Mouse (Mus musculus): ENCODE data around the gene Zfp385b. TPM values are rescaled to one million over a fixed set of nuclear protein-coding genes. Genes with fewer than 3 reads are reported as not detected.
A peak's percentile ranks its signal among the peaks of the same experiment; 100 is the strongest.

The Zfp385b gene
- polyA plus RNA-seq, 1 experiment, result 66.9 TPM

- H3K4me1 ChIP-seq (ENCODE audit: control insufficient read depth, insufficient read depth, low read length), result peaks cover 16% of the 10 kb centered on the region
- peak in 1 of 2 experiments; percentile 26 for DNase-seq
- H3K27ac ChIP-seq (ENCODE audit: insufficient read depth, low read length), result no peak overlapping the region; the same call in 1 of the 2 replicates
- no peaks in the 10 kb centered on the region for H3K27me3 ChIP-seq (ENCODE audit: control insufficient read depth, insufficient read depth, low read length)
- 58% methylated on average over 7 of the region's 7 CpGs for WGBS
- TF ChIP-seq CTCF (IDR thresholded peaks at IDR 0.05; ENCODE audit: borderline replicate concordance, insufficient read depth, low read depth, low read length) (no peak), POLR2A (IDR thresholded peaks at IDR 0.05; ENCODE audit: borderline replicate concordance, insufficient read depth, low read length) (no peak)
- H3K4me3 ChIP-seq (replicated peaks; ENCODE audit: insufficient read depth, low read depth, low read length), result no peak overlapping the region
Measured at GRCm38 (mm10) chr2:77515011-77515410, 304.4 kb downstream of the Zfp385b start.

GRCm38 (mm10) chr2:77514476-77514875, 305.0 kb downstream of the Zfp385b start:
- TF ChIP-seq POLR2A (IDR thresholded peaks at IDR 0.05; ENCODE audit: borderline replicate concordance, insufficient read depth, low read length) (no peak), CTCF (IDR thresholded peaks at IDR 0.05; ENCODE audit: borderline replicate concordance, insufficient read depth, low read depth, low read length) (no peak)
- H3K27ac ChIP-seq (ENCODE audit: insufficient read depth, low read length), result no peak overlapping the region
- WGBS, result 14% methylated on average over 4 of the region's 4 CpGs
- H3K4me3 ChIP-seq (replicated peaks; ENCODE audit: insufficient read depth, low read depth, low read length), result no peak overlapping the region
- peaks cover 15% of the 10 kb centered on the region for H3K4me1 ChIP-seq (ENCODE audit: control insufficient read depth, insufficient read depth, low read length)
- DNase-seq, result peak; percentile 65 to 79
- H3K27me3 ChIP-seq (ENCODE audit: control insufficient read depth, insufficient read depth, low read length), result no peaks in the 10 kb centered on the region

- DNase-seq, result no peak
- H3K27ac ChIP-seq (ENCODE audit: insufficient read depth, low read length), result no peak overlapping the region
- no peak overlapping the region for H3K4me3 ChIP-seq (replicated peaks; ENCODE audit: insufficient read depth, low read depth, low read length)
- 81% methylated on average over 6 of the region's 6 CpGs for WGBS
- peaks cover 11% of the 10 kb centered on the region for H3K4me1 ChIP-seq (ENCODE audit: control insufficient read depth, insufficient read depth, low read length)
- H3K27me3 ChIP-seq (ENCODE audit: control insufficient read depth, insufficient read depth, low read length), result no peaks in the 10 kb centered on the region
- TF ChIP-seq POLR2A (IDR thresholded peaks at IDR 0.05; ENCODE audit: borderline replicate concordance, insufficient read depth, low read length), result no peak
- no peak for TF ChIP-seq CTCF (IDR thresholded peaks at IDR 0.05; ENCODE audit: borderline replicate concordance, insufficient read depth, low read depth, low read length)
Measured at GRCm38 (mm10) chr2:77508731-77509130, 310.7 kb downstream of the Zfp385b start.

DNA sequence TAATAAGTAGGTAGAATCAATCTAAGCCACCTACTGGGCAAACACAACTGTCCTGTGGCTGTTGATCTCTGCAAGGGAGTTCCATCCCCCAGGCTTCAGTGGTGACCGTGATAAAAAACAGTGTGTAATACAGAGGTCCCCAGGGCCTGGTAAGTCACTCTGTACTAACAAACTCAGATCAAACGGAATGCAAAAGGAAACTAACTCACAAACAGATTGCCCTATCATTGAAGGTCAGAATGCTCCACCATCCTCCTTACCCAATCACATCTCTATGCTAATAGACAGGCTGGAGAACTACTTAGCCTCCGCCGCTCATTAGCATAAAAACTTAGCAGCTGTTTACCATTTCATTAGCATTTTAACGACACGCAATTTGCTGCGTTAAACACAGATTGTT, 313.1 kb downstream of the Zfp385b start:
- DNase-seq, result no peak
- TF ChIP-seq POLR2A (IDR thresholded peaks at IDR 0.05; ENCODE audit: borderline replicate concordance, insufficient read depth, low read length) (no peak), CTCF (IDR thresholded peaks at IDR 0.05; ENCODE audit: borderline replicate concordance, insufficient read depth, low read depth, low read length) (no peak)
- WGBS, result 39% methylated on average over 7 of the region's 7 CpGs
- Histone ChIP-seq H3K4me1 (ENCODE audit: control insufficient read depth, insufficient read depth, low read length) (peaks cover 10% of the 10 kb centered on the region; the same call in 1 of the 2 replicates), H3K4me3 (replicated peaks; ENCODE audit: insufficient read depth, low read depth, low read length) (no peak overlapping the region), H3K27me3 (ENCODE audit: control insufficient read depth, insufficient read depth, low read length) (no peaks in the 10 kb centered on the region), H3K27ac (ENCODE audit: insufficient read depth, low read length) (no peak overlapping the region)

- TF ChIP-seq POLR2A (IDR thresholded peaks at IDR 0.05; ENCODE audit: borderline replicate concordance, insufficient read depth, low read length) (no peak), CTCF (IDR thresholded peaks at IDR 0.05; ENCODE audit: borderline replicate concordance, insufficient read depth, low read depth, low read length) (no peak)
- no peak overlapping the region for H3K27ac ChIP-seq (ENCODE audit: insufficient read depth, low read length)
- DNase-seq, result no peak
- no peaks in the 10 kb centered on the region for H3K27me3 ChIP-seq (ENCODE audit: control insufficient read depth, insufficient read depth, low read length)
- H3K4me3 ChIP-seq (replicated peaks; ENCODE audit: insufficient read depth, low read depth, low read length), result no peak overlapping the region
- H3K4me1 ChIP-seq (ENCODE audit: control insufficient read depth, insufficient read depth, low read length), result peaks cover 10% of the 10 kb centered on the region; the same call in 1 of the 2 replicates
- WGBS, result 95% methylated on average over 1 of the region's 1 CpGs
Measured at GRCm38 (mm10) chr2:77505614-77506013, 313.8 kb downstream of the Zfp385b start.

DNA sequence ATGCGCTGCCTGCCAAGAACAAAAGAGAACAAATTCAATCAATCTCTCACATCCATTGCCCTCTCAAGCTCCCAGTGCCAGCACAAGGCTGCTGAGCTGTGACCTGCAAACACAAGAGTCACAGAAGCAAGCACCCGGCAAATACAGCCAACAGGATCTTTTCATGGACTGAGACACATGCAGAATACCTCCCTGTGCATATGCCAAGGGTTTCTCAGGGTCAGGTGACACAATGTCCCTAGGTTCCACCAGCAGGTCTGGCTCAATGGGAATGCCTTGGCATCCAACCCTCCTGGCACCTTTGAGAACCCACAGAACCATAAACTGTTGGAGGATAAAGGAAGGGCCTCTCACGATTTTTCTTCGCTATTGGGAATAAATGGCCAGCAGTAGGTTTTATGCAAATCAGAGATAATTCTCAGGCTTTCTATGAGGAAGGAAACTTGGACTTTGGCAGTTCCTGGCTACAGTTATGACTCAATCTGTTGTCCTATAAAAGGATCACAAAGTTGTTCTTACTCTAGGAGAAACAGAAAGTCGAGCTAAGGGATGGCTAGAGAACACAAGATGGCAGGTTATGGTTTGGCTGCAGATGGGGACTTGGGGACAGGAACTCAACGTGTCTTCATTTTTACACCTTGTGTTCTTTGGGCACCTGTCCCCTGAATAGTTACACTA, 315.6 kb downstream of the Zfp385b start:
- Histone ChIP-seq H3K27me3 (ENCODE audit: control insufficient read depth, insufficient read depth, low read length) (no peaks in the 10 kb centered on the region), H3K27ac (ENCODE audit: insufficient read depth, low read length) (no peak overlapping the region), H3K4me1 (ENCODE audit: control insufficient read depth, insufficient read depth, low read length) (peaks cover 10% of the 10 kb centered on the region; the same call in 1 of the 2 replicates), H3K4me3 (replicated peaks; ENCODE audit: insufficient read depth, low read depth, low read length) (no peak overlapping the region)
- DNase-seq, result peak; percentile 63 to 82
- 21% methylated on average over 6 of the region's 6 CpGs for WGBS
- TF ChIP-seq POLR2A (IDR thresholded peaks at IDR 0.05; ENCODE audit: borderline replicate concordance, insufficient read depth, low read length) (no peak), CTCF (IDR thresholded peaks at IDR 0.05; ENCODE audit: borderline replicate concordance, insufficient read depth, low read depth, low read length) (no peak)

DNA sequence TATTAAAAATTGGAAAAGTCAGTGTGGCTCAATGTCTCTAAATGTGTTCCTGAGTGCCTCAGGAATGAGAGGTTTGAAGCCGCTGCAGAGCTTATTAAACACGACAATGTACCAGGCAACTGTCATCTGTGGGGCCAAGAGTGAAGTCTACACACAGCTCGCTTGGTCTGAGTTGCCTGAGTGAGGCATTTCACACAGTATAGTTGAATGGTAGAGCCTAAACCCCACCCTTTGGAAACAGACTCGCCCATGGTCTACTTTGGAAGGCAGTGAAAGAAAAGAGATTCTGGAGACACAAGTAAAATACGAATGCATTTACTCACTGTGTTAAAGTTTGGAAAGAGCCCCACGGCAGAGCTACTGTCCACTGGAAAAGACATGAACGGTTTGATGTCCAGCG, 316.2 kb downstream of the Zfp385b start:
- TF ChIP-seq POLR2A (IDR thresholded peaks at IDR 0.05; ENCODE audit: borderline replicate concordance, insufficient read depth, low read length) (no peak), CTCF (IDR thresholded peaks at IDR 0.05; ENCODE audit: borderline replicate concordance, insufficient read depth, low read depth, low read length) (no peak)
- 62% methylated on average over 8 of the region's 8 CpGs for WGBS
- H3K27me3 ChIP-seq (ENCODE audit: control insufficient read depth, insufficient read depth, low read length), result no peaks in the 10 kb centered on the region
- H3K4me3 ChIP-seq (replicated peaks; ENCODE audit: insufficient read depth, low read depth, low read length), result no peak overlapping the region
- no peak overlapping the region for H3K27ac ChIP-seq (ENCODE audit: insufficient read depth, low read length)
- H3K4me1 ChIP-seq (ENCODE audit: control insufficient read depth, insufficient read depth, low read length), result peaks cover 10% of the 10 kb centered on the region; the same call in 1 of the 2 replicates
- no peak for DNase-seq

DNA sequence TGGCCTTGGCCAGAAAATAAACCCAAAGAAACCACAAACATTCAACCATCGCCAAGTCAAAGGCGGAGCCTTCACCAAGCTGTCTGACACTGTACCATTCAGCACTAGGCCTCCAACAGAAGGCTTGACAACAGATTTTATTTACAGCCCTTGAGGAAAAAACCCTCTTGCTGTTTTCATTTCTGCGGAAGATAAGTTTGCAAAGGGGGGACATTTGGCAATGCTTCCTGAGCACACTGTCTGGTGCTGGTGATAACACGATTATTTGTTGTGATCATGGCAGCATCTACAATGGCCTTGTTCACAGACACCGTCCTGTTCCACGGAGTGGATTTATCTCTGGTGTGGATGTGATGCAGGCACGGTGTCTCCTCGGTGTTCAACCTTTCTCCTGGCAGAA, 317.0 kb downstream of the Zfp385b start:
- DNase-seq, result no peak
- peaks cover 10% of the 10 kb centered on the region; the same call in 1 of the 2 replicates for H3K4me1 ChIP-seq (ENCODE audit: control insufficient read depth, insufficient read depth, low read length)
- TF ChIP-seq CTCF (IDR thresholded peaks at IDR 0.05; ENCODE audit: borderline replicate concordance, insufficient read depth, low read depth, low read length) (no peak), POLR2A (IDR thresholded peaks at IDR 0.05; ENCODE audit: borderline replicate concordance, insufficient read depth, low read length) (no peak)
- no peaks in the 10 kb centered on the region for H3K27me3 ChIP-seq (ENCODE audit: control insufficient read depth, insufficient read depth, low read length)
- 56% methylated on average over 8 of the region's 8 CpGs for WGBS
- no peak overlapping the region for H3K27ac ChIP-seq (ENCODE audit: insufficient read depth, low read length)
- no peak overlapping the region for H3K4me3 ChIP-seq (replicated peaks; ENCODE audit: insufficient read depth, low read depth, low read length)

All from cerebellum, adult 2 months (tissue).